ENCODE assay signal across 27 mouse cellular contexts in genomic region chr19:46667300-46667699, GRCm38 (mm10). TPM values are rescaled to one million over a fixed set of nuclear protein-coding genes. Genes with fewer than 3 reads are reported as not detected.
"Had no signal": no experiment of that assay in that cellular context is flagged by ENCODE, and none has a peak within 500 bp of the region (broad histone marks: within the 10 kb centered on the region; RNA-seq: fewer than 3 reads in every experiment).

No protein-coding gene starts in this region.

- H3K36me3 ChIP-seq: intestine, embryonic 15.5 days; kidney, embryonic 15.5 days; midbrain, embryonic 12.5 days; midbrain, embryonic 15.5 days; neural tube, embryonic 13.5 days; stomach, embryonic 15.5 days had no signal

- H3K4me2 ChIP-seq: intestine, embryonic 15.5 days; kidney, embryonic 15.5 days; midbrain, embryonic 12.5 days; midbrain, embryonic 15.5 days; neural tube, embryonic 13.5 days; stomach, embryonic 15.5 days had no signal

- H3K9ac ChIP-seq: intestine, embryonic 15.5 days; kidney, embryonic 15.5 days; midbrain, embryonic 12.5 days; midbrain, embryonic 15.5 days; neural tube, embryonic 13.5 days; stomach, embryonic 15.5 days had no signal

- ATAC-seq: intestine, embryonic 15.5 days; midbrain, embryonic 15.5 days had no signal

- H3K27ac ChIP-seq: intestine, embryonic 15.5 days; kidney, embryonic 15.5 days; left cerebral cortex, adult 2 months; midbrain, embryonic 12.5 days; midbrain, embryonic 15.5 days; neural tube, embryonic 13.5 days; stomach, embryonic 15.5 days had no signal

- DNase-seq: kidney, adult 11 months; kidney, adult 8-10 months; kidney, postnatal 10 days; kidney, postnatal 36 days; lung, adult 2 months; lung, postnatal 14 days; lung, postnatal 4 days; retina, postnatal 1 day; right cerebral cortex, postnatal 25 days; spleen, adult 18-20 months; thymus, postnatal 25 days had no signal

- H3K27me3 ChIP-seq: intestine, embryonic 15.5 days; midbrain, embryonic 15.5 days; neural tube, embryonic 13.5 days had no signal

- H3K9me3 ChIP-seq: intestine, embryonic 15.5 days; kidney, embryonic 15.5 days; midbrain, embryonic 12.5 days; midbrain, embryonic 15.5 days; neural tube, embryonic 13.5 days; stomach, embryonic 15.5 days had no signal

- H3K4me3 ChIP-seq: intestine, embryonic 15.5 days; kidney, embryonic 15.5 days; left cerebral cortex, adult 2 months; midbrain, embryonic 12.5 days; midbrain, embryonic 15.5 days; myocyte; neural tube, embryonic 13.5 days; stomach, embryonic 15.5 days had no signal

- H3K4me1 ChIP-seq: intestine, embryonic 15.5 days; stomach, embryonic 15.5 days had no signal

RNA-seq across cellular contexts. Expression of gene Cyp17a1, which starts 5.7 kb away (rescaled TPM):
- total RNA-seq: layer of hippocampus, adult 8-10 months; layer of hippocampus, postnatal 10 days; layer of hippocampus, postnatal 36 days; left cerebral cortex, adult 2 months; left cerebral cortex, postnatal 10 days; left cerebral cortex, postnatal 36 days; megakaryocyte progenitor cell, adult 5-6 weeks; megakaryocyte-erythroid progenitor cell, adult 5-6 weeks had no signal
- polyA plus RNA-seq: intestine, embryonic 15.5 days; limb, embryonic 11.5 days; midbrain, embryonic 12.5 days; midbrain, embryonic 15.5 days; myocyte; neural tube, embryonic 13.5 days; stomach, embryonic 15.5 days had no signal
